Mouse (Mus musculus): Measurements from ENCODE around the gene Crip3. TPM values are rescaled to one million over a fixed set of nuclear protein-coding genes. Genes with fewer than 3 reads are reported as not detected.

The Crip3 gene
- total RNA-seq, 2 experiments from 2014 or later: 0.62 TPM; not detected in 1

GRCm38 (mm10) chr17:46453970-46454411, 25.3 kb downstream of the Crip3 start:
- intact Hi-C loops (cut with DNase I): no loop called here
- DNase-seq (ENCODE audit: low spot score): no peak

DNA sequence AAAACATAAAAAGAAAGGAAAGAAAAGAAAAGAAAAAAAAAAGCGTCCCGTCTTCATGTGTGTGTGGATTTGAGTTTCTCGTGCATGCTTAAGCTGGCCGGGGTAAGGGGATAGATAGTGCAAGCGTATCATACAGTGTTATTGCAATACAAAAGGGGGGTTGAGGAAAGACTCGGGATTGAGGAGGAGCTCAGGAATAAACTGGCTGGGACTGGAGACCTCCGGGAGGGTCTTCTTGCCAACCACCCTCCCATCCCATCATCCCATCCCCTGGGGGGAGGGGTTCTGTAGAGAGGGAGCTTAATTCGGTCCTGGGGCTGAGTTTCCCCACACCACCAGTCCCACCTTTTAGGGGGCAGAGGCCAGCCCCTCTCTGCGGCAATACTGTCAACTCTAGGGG, 25.8 kb downstream of the Crip3 start:
- no peak for DNase-seq (ENCODE audit: low spot score)
- intact Hi-C loops (cut with DNase I): no loop called here

DNA sequence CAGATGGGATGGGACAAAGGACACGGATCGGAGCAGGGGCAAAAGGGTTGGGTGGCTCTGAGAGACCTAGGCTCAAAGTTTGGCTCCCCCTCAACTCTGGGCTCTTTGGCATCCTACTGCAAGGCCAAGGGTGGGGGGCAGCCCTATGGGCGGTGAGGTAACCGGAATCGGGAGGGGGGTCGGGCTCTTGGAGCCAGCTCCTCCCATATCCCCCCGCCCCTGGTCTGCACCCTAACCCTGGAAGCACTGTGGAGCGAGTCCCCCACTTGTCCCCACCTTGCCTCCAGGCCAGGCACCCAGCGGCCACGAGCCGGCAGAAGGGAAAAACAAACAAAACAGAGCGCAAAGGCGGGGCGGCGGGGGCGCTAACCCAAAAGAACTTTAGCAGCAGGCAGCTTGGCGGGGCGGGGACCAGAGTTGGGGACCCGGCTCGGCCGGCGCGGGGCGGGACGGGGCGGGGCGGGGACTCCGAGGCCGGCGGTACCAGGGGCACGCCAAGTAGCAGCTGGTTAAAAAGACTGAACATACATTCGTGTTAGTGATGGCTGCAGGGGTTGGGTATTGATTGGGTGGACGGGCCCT, 26.5 kb downstream of the Crip3 start:
- DNase-seq (ENCODE audit: low spot score): no peak
- intact Hi-C loops (cut with DNase I): no loop called here

DNA sequence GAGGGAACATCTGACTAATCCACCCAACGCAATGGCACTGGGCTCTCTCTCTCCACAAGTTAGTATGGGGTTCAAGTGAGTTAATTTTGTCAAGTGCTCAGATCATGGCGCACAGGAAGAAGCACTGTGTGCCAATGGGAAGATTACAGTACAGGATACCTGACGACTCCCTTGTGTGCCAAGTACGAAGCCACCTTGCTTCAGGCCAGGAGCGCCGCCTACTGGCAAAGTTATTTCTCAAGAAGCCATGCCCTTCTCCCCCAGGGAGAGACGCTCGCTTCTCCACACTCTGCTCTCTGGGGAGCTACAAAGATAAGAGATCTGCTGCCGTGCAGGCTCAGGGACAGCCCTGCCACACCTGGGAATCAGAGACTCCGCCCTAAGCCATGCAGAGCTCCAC, 29.1 kb downstream of the Crip3 start:
- intact Hi-C loops (cut with DNase I): no loop called here
- no peak for DNase-seq (ENCODE audit: low spot score)

DNA sequence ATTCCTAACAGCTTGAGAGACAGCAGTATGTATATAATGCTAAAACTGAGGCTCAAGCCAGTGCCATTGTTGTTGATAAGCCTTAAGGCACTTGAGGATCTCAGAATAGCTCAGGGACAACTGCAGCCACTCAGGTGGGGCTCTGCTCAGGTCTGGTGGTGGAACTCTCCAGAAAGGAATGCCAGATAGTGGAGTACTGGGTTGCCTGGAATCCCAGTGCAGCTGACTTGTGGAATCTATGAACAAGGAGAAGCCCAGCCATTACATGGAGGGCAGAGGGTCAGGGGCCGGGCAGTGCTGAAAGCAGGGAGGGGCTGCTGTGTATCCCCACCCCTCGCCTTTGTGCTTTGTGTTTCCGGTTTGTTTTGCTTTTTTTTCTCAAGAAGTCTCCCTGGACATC, 29.7 kb downstream of the Crip3 start:
- intact Hi-C loops (cut with DNase I): no loop called here
- no peak for DNase-seq (ENCODE audit: low spot score)

- intact Hi-C loops (cut with DNase I): no loop called here
- no peak for DNase-seq (ENCODE audit: low spot score)
These were observed 31.9 kb downstream of the Crip3 start for GRCm38 (mm10) chr17:46460673-46461072.

GRCm38 (mm10) chr17:46461347-46461746, 32.6 kb downstream of the Crip3 start:
- intact Hi-C loops (cut with DNase I): no loop called here
- DNase-seq (ENCODE audit: low spot score): no peak

GRCm38 (mm10) chr17:46462226-46462625, 33.5 kb downstream of the Crip3 start:
- intact Hi-C loops (cut with DNase I): no loop called here
- peak; percentile 12 for DNase-seq (ENCODE audit: low spot score)

DNA sequence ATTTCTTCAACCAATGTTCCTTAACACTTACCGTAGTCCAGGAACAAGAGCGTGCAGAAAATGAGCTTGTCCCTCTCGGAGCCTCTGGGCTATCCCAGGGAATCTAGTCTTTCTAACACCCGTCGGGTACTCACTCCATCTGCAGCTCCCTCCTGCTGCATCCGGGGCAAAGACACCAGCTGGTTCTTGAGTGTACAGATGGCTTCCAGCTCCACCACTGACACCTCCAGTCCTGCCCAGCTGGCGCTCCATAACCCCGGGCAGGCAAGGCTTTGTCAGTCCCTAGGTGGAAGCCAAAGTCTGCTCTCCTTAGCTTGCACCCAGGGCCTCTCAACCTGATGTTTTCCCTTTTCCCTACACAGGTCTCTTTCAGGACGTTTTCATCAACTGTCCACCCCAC, 39.1 kb downstream of the Crip3 start:
- intact Hi-C loops (cut with DNase I): no loop called here

DNA sequence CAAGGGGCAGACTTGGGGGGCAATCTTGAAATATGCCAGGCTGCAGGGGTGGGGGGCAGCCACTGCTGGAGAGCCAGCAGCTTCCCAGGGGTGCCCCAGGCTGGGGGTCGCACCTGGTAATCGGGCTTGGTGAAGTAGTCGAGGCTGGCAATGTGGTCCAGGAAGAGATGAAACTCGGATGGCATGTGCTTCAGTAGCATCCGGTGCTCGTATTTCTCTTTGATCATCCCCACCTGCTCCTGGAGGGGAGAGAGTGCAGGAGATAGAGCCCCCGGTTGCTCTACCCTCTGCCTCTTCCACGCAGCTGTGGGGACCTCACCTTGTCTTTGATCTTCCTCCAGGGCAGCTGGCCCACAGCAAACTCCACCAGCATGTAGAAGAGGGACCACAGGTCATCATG, 47.9 kb downstream of the Crip3 start:
- intact Hi-C loops (cut with DNase I): no loop called here
- DNase-seq (ENCODE audit: low spot score): no peak

More for the DNA sequence above, 39.1 kb downstream of the Crip3 start:
- DNase-seq (ENCODE audit: low spot score): no peak

DNA sequence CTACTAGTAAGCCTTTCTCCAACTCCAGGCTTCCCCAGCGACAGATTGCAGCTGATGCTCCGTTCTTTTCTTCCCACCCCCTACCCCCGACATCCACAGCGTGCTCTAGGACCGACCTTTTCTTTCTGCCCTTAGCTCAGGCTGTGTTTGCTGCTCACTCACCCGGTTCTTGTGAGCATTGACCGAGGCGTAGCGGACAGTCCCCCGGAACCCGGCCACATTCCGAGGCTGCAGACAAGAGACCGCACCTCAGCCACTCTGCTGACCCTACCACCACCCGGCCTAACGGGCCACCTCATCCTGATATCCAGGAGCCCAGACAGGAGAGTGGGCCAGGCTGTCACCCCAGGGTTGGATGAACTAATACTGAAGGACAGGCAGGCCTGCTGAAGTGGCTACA, 48.6 kb downstream of the Crip3 start:
- intact Hi-C loops (cut with DNase I): no loop called here
- DNase-seq (ENCODE audit: low spot score): no peak

Other genes starting within 250 kb of the Crip3 start
- 1 to 10 TPM; 8.6 to 9.4 TPM for gene Polh, start 226.3 kb upstream of the Crip3 start, total RNA-seq (2021)
- gene Xpo5, start 226.1 kb upstream of the Crip3 start, total RNA-seq (2021): 10 to 100 TPM; 19.6 to 21.3 TPM
- 10 to 100 TPM; 20.9 to 26.1 TPM for gene Polr1c, start 180.9 kb upstream of the Crip3 start, total RNA-seq (2021)
- 10 to 100 TPM; 81.8 to 82.6 TPM for gene Yipf3, start 180.8 kb upstream of the Crip3 start, total RNA-seq (2021)
- gene Lrrc73, start 175.4 kb upstream of the Crip3 start, total RNA-seq (2021): under 1 TPM; 0.20 to 0.26 TPM
- gene Tjap1, start 145.9 kb upstream of the Crip3 start, total RNA-seq (2021): 10 to 100 TPM; 37.1 to 40.5 TPM
- under 1 TPM; 0.39 to 0.49 TPM for gene Dlk2, start 131.5 kb upstream of the Crip3 start, total RNA-seq (2021)
- gene Abcc10, start 100.6 kb upstream of the Crip3 start, total RNA-seq (2021): 1 to 10 TPM; 4.2 to 4.6 TPM
- gene Zfp318, start 45.2 kb upstream of the Crip3 start, total RNA-seq (2021): 10 to 100 TPM; 16.5 to 18.8 TPM
- not detected for gene Slc22a7, start 9.5 kb downstream of the Crip3 start, total RNA-seq (2021)
- under 1 TPM; 0.20 to 0.34 TPM for gene Ttbk1, start 58.7 kb downstream of the Crip3 start, total RNA-seq (2021)
- gene Dnph1, start 67.8 kb downstream of the Crip3 start, total RNA-seq (2021): 1 to 10 TPM; 1.1 to 2.4 TPM
- 10 to 100 TPM; 19.4 to 19.5 TPM for gene Cul9, start 117.5 kb downstream of the Crip3 start, total RNA-seq (2021)
- 10 to 100 TPM; 98.7 to 99.3 TPM for gene Srf, start 127.2 kb downstream of the Crip3 start, total RNA-seq (2021)
- gene Ptk7, start 200.6 kb downstream of the Crip3 start, total RNA-seq (2021): 1 to 10 TPM; 3.3 to 4.1 TPM
- 10 to 100 TPM; 26.3 to 27.1 TPM for gene Klc4, start 217.1 kb downstream of the Crip3 start, total RNA-seq (2021)
- 100 to 1,000 TPM; 125 to 132 TPM for gene Mrpl2, start 217.3 kb downstream of the Crip3 start, total RNA-seq (2021)
- gene Cul7, start 221.4 kb downstream of the Crip3 start, total RNA-seq (2021): 10 to 100 TPM; 21.3 to 23.0 TPM
- gene Rrp36, start 245.4 kb downstream of the Crip3 start, total RNA-seq (2021): 10 to 100 TPM in 1 of 2 experiments, 1 to 10 TPM in 1; 9.9 to 10.8 TPM
- 10 to 100 TPM; 48.6 to 53.8 TPM for gene Mea1, start 249.9 kb downstream of the Crip3 start, total RNA-seq (2021)